Mouse (Mus musculus) embryonic fibroblast, embryonic 13.5 days (primary cell): Measurements from ENCODE around the gene Polr2i.

Source experiments
- CTCF ChIP-seq: IDR thresholded peaks from 2 replicates; pipeline ENCODE4 v1.5.1; 2011; ENCODE audit warnings: mild to moderate bottlenecking, control low read depth, low read length, moderate library complexity, borderline replicate concordance; ENCODE audit not compliant: insufficient read depth
- POLR2A ChIP-seq: IDR thresholded peaks from 2 replicates; pipeline ENCODE4 v1.6.1; 2011; ENCODE audit warnings: low read depth, mild to moderate bottlenecking, control low read depth, low read length, moderate library complexity

DNA sequence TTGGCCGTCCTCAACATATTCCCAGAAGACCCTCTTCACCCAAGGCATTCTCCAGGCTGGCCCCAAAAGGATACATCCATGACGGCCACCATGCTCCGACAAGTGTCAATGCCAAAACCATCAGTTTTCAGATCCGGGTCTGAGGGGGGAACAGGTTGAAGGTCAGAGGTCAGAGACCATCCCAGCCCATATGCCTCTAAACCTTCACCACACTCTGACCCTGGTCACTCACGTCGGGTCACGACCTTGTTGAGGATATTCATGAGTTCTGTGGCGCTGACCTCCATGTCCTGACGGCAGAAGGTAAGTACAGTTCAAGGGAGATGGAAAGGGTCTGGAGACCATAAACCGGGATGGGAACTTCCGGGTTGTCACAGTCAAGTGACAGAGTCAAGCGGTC, 39.7 kb upstream of the Polr2i start:
- TF ChIP-seq CTCF (no peak), POLR2A (no peak)
